Mouse (Mus musculus) MEL (cell line): Measurements from ENCODE around the gene Ntrk3. TPM values are rescaled to one million over a fixed set of nuclear protein-coding genes. Genes with fewer than 3 reads are reported as not detected.

Experiments
- DNase-seq: peaks from one replicate; pipeline ENCODE4 v3.0.0; 2011; ENCODE audit warnings: low read depth, low spot score
- H3K27ac ChIP-seq: 2 replicates; pipeline ENCODE4 v1.5.1; 2012; ENCODE audit warnings: low read depth, mild to moderate bottlenecking, control low read depth, low read length, moderate library complexity; ENCODE audit not compliant: control insufficient read depth
- H3K27me3 ChIP-seq, 2 experiments: fragments of 150-350 bp in 1 of 2; sonication (generic) in 1 of 2; 2 replicates each; pipeline ENCODE4 v1.6.1; 2012; ENCODE audit warnings: low read length in 2 of 2, mild to moderate bottlenecking in 2 of 2, improper control_type of control experiment in 1 of 2, moderate library complexity in 1 of 2; ENCODE audit not compliant: insufficient read depth in 2 of 2, control insufficient read depth in 1 of 2
- H3K36me3 ChIP-seq, 2 experiments: 2 replicates each; pipeline ENCODE4 v1.6.1; 2012 to 2014; ENCODE audit warnings: low read length in 2 of 2, improper control_type of control experiment in 1 of 2, inconsistent platforms in 1 of 2, mild to moderate bottlenecking in 1 of 2; ENCODE audit not compliant: insufficient read depth in 2 of 2, control insufficient read depth in 1 of 2
- H3K4me1 ChIP-seq, 2 experiments: fragments of 150-350 bp in 1 of 2; sonication (generic) in 1 of 2; 2 replicates each; pipeline ENCODE4 v1.6.1; 2012; ENCODE audit warnings: low read length in 2 of 2, improper control_type of control experiment in 1 of 2, mild to moderate bottlenecking in 1 of 2; ENCODE audit not compliant: insufficient read depth in 2 of 2, control insufficient read depth in 1 of 2
- H3K4me3 ChIP-seq, 2 experiments: fragments of 150-350 bp in 1 of 2; sonication (generic) in 1 of 2; 2 replicates each; pipeline ENCODE4 v1.5.1; 2012; ENCODE audit warnings: low read depth in 2 of 2, low read length in 2 of 2, mild to moderate bottlenecking in 2 of 2, moderate library complexity in 2 of 2, control low read depth in 1 of 2, improper control_type of control experiment in 1 of 2; ENCODE audit not compliant: control insufficient read depth in 1 of 2, insufficient read depth in 1 of 2
- H3K79me2 ChIP-seq: 2 replicates; pipeline ENCODE4 v1.6.1; 2012; ENCODE audit warnings: mild to moderate bottlenecking, low read length, moderate library complexity; ENCODE audit not compliant: control insufficient read depth, poor library complexity, insufficient read depth
- H3K9ac ChIP-seq: 2 replicates; pipeline ENCODE4 v1.6.1; 2012; ENCODE audit warnings: low read depth, mild to moderate bottlenecking, control low read depth, low read length, moderate library complexity; ENCODE audit not compliant: control insufficient read depth, poor library complexity, severe bottlenecking
- H3K9me3 ChIP-seq: fragments of 150-350 bp; sonication (generic); replicated peaks from 2 replicates; pipeline ENCODE4 v1.6.1; 2012; ENCODE audit warnings: mild to moderate bottlenecking, low read length, improper control_type of control experiment, moderate library complexity; ENCODE audit not compliant: insufficient read depth
- CHD1 ChIP-seq: IDR thresholded peaks from 2 replicates; pipeline ENCODE4 v1.6.1; 2012; ENCODE audit warnings: low read depth, mild to moderate bottlenecking, inconsistent platforms, low read length, improper control_type of control experiment
- CTCF ChIP-seq, 3 experiments: IDR thresholded peaks in 2 of 3; conservative IDR thresholded peaks in 1 of 3; 2 replicates each; pipeline ENCODE4 v1.5.1; 2011 to 2012; ENCODE audit warnings: low read length in 3 of 3, low read depth in 2 of 3, mild to moderate bottlenecking in 2 of 3, improper control_type of control experiment in 1 of 3, inconsistent platforms in 1 of 3, mixed read lengths in 1 of 3, moderate library complexity in 1 of 3; ENCODE audit not compliant: control insufficient read depth in 1 of 3, insufficient read depth in 1 of 3, poor library complexity in 1 of 3, severe bottlenecking in 1 of 3
- E2F4 ChIP-seq: IDR thresholded peaks from 2 replicates; pipeline ENCODE4 v1.6.1; 2011; ENCODE audit warnings: low read depth, low read length, improper control_type of control experiment, borderline replicate concordance
- EP300 ChIP-seq, 2 experiments: IDR thresholded peaks; 2 replicates each; pipeline ENCODE4 v1.6.1; 2011; ENCODE audit warnings: improper control_type of control experiment in 2 of 2, low read length in 2 of 2, low read depth in 1 of 2, mild to moderate bottlenecking in 1 of 2
- GABPA ChIP-seq: IDR thresholded peaks from 2 replicates; pipeline ENCODE4 v1.6.1; 2012; ENCODE audit warnings: low read depth, mild to moderate bottlenecking, inconsistent platforms, low read length, improper control_type of control experiment, moderate library complexity
- HCFC1 ChIP-seq: IDR thresholded peaks from 2 replicates; pipeline ENCODE4 v1.6.1; 2012; ENCODE audit warnings: low read depth, mild to moderate bottlenecking, inconsistent platforms, low read length, improper control_type of control experiment, moderate library complexity
- JUND ChIP-seq: IDR thresholded peaks from 2 replicates; pipeline ENCODE4 v1.6.1; 2011; ENCODE audit warnings: low read depth, mild to moderate bottlenecking, improper control_type of control experiment, low read length
- KAT2A ChIP-seq: conservative IDR thresholded peaks from 2 replicates; pipeline ENCODE4 v1.6.1; 2012; ENCODE audit warnings: low read depth, low read length, improper control_type of control experiment, inconsistent platforms
- MAZ ChIP-seq: IDR thresholded peaks from 2 replicates; pipeline ENCODE4 v1.6.1; 2012; ENCODE audit warnings: low read depth, mild to moderate bottlenecking, inconsistent platforms, low read length, improper control_type of control experiment
- NELFE ChIP-seq: IDR thresholded peaks from 2 replicates; pipeline ENCODE4 v1.6.1; 2011; ENCODE audit warnings: low read depth, low read length, improper control_type of control experiment
- NRF1 ChIP-seq: IDR thresholded peaks from 2 replicates; pipeline ENCODE4 v1.6.1; 2014; ENCODE audit warnings: low read depth, mild to moderate bottlenecking, inconsistent platforms, low read length, improper control_type of control experiment, moderate library complexity; ENCODE audit not compliant: poor library complexity, insufficient read depth, severe bottlenecking
- POLR2AphosphoS2 ChIP-seq: IDR thresholded peaks from 2 replicates; pipeline ENCODE4 v1.6.1; 2011; ENCODE audit warnings: low read length, improper control_type of control experiment
- RAD21 ChIP-seq: IDR thresholded peaks from 2 replicates; pipeline ENCODE4 v1.6.1; 2011; ENCODE audit warnings: mild to moderate bottlenecking, low read depth, low read length, improper control_type of control experiment
- RCOR1 ChIP-seq: IDR thresholded peaks from 2 replicates; pipeline ENCODE4 v1.6.1; 2012; ENCODE audit warnings: low read depth, mild to moderate bottlenecking, inconsistent platforms, low read length, improper control_type of control experiment
- SIN3A ChIP-seq: IDR thresholded peaks from 2 replicates; pipeline ENCODE4 v1.6.1; 2012; ENCODE audit warnings: low read length, improper control_type of control experiment, inconsistent platforms
- SMC3 ChIP-seq: IDR thresholded peaks from 2 replicates; pipeline ENCODE4 v1.6.1; 2011; ENCODE audit warnings: low read depth, low read length, improper control_type of control experiment
- TAL1 ChIP-seq: IDR thresholded peaks from 2 replicates; pipeline ENCODE4 v1.6.1; 2012; ENCODE audit warnings: mild to moderate bottlenecking, inconsistent platforms, low read length, moderate library complexity, mixed read lengths
- TCF12 ChIP-seq: IDR thresholded peaks from 2 replicates; pipeline ENCODE4 v1.6.1; 2014; ENCODE audit warnings: low read depth, mild to moderate bottlenecking, inconsistent platforms, low read length, improper control_type of control experiment, moderate library complexity
- USF2 ChIP-seq, 2 experiments: IDR thresholded peaks; 2 replicates each; pipeline ENCODE4 v1.6.1; 2011 to 2012; ENCODE audit warnings: improper control_type of control experiment in 2 of 2, low read length in 2 of 2, borderline replicate concordance in 1 of 2, inconsistent platforms in 1 of 2, low read depth in 1 of 2, mild to moderate bottlenecking in 1 of 2; ENCODE audit not compliant: insufficient read depth in 1 of 2
- ZNF384 ChIP-seq: IDR thresholded peaks from 2 replicates; pipeline ENCODE4 v1.6.1; 2012; ENCODE audit warnings: low read depth, mild to moderate bottlenecking, inconsistent platforms, low read length, improper control_type of control experiment
- polyA plus RNA-seq, 2 experiments: library from polyadenylated mRNA; stranded (reverse) in 1 of 2; unstranded in 1 of 2; fragments of >175 nt in 1 of 2; fragments of >200 nt in 1 of 2; gene quantifications; 2 replicates each; pipeline versions ENCODE4 v1.2.1 to v1.2.4; 2012; ENCODE audit warnings: low replicate concordance in 2 of 2, low read depth in 1 of 2; ENCODE audit not compliant: insufficient read length in 2 of 2, insufficient read depth in 1 of 2, missing spikeins in 1 of 2
- total RNA-seq: library from RNA; depleted of rRNA; stranded (reverse); fragments of 300-350 nt; gene quantifications from 2 replicates; pipeline ENCODE4 v1.2.3, GENCODE M21; 2012

Ntrk3 gene
- total and polyA plus RNA-seq, 3 experiments = 0.04 TPM; not detected in 2

GRCm38 (mm10) chr7:78585960-78586359, 151.9 kb downstream of the Ntrk3 start:
- H3K27me3 ChIP-seq = no peaks in the 10 kb centered on the region

GRCm38 (mm10) chr7:78584936-78585335, 152.9 kb downstream of the Ntrk3 start:
- H3K9ac ChIP-seq = no peak overlapping the region
- DNase-seq = no peak
- no peaks in the 10 kb centered on the region for H3K9me3 ChIP-seq
- H3K36me3 ChIP-seq = no peaks in the 10 kb centered on the region
- H3K27ac ChIP-seq = no peak overlapping the region
- H3K27me3 ChIP-seq = no peaks in the 10 kb centered on the region
- H3K4me3 ChIP-seq = no peak overlapping the region
- no peaks in the 10 kb centered on the region for H3K4me1 ChIP-seq
- no peaks in the 10 kb centered on the region for H3K79me2 ChIP-seq
- TF ChIP-seq NRF1 = no peak

More at GRCm38 (mm10) chr7:78585960-78586359, 151.9 kb downstream of the Ntrk3 start:
- no peaks in the 10 kb centered on the region for H3K79me2 ChIP-seq
- no peak for TF ChIP-seq SMC3
- no peak for TF ChIP-seq ZNF384
- no peak for TF ChIP-seq KAT2A
- no peak for TF ChIP-seq E2F4
- no peak for TF ChIP-seq GABPA
- no peak for TF ChIP-seq TAL1
- TF ChIP-seq CHD1 = no peak
- TF ChIP-seq MAZ = no peak
- no peak for TF ChIP-seq RAD21
- no peaks in the 10 kb centered on the region for H3K4me1 ChIP-seq
- no peak overlapping the region for H3K9ac ChIP-seq
- no peaks in the 10 kb centered on the region for H3K36me3 ChIP-seq
- no peak overlapping the region for H3K27ac ChIP-seq
- H3K9me3 ChIP-seq = no peaks in the 10 kb centered on the region
- no peak overlapping the region for H3K4me3 ChIP-seq
- DNase-seq = no peak

GRCm38 (mm10) chr7:78584499-78584898, 153.3 kb downstream of the Ntrk3 start:
- TF ChIP-seq USF2 (IDR thresholded peaks at IDR 0.05; ENCODE audit: borderline replicate concordance in 1 of 2, insufficient read depth in 1 of 2, low read depth in 1 of 2, low read length in 2 of 2) (no peak), CTCF (IDR thresholded peaks at IDR 0.05 in 2 of 3, conservative IDR thresholded peaks at IDR 0.05 in 1 of 3; ENCODE audit: control insufficient read depth in 1 of 3, insufficient read depth in 1 of 3, low read depth in 2 of 3, low read length in 3 of 3, poor library complexity in 1 of 3, severe bottlenecking in 1 of 3) (no peak), NELFE (no peak), TCF12 (no peak), EP300 (IDR thresholded peaks at IDR 0.05; ENCODE audit: low read depth in 1 of 2, low read length in 2 of 2) (no peak), SMC3 (no peak), SIN3A (no peak), HCFC1 (no peak), RCOR1 (no peak), JUND (no peak), POLR2AphosphoS2 (no peak)
- TF ChIP-seq, all 39 proteins: peak for 0
- H3K9ac ChIP-seq = no peak overlapping the region
- H3K9me3 ChIP-seq = no peaks in the 10 kb centered on the region
- H3K27ac ChIP-seq = no peak overlapping the region
- no peak for DNase-seq
- no peaks in the 10 kb centered on the region for H3K4me1 ChIP-seq
- no peaks in the 10 kb centered on the region for H3K36me3 ChIP-seq
- H3K79me2 ChIP-seq = no peaks in the 10 kb centered on the region
- H3K27me3 ChIP-seq = no peaks in the 10 kb centered on the region
- H3K4me3 ChIP-seq = no peak overlapping the region
